Mouse (Mus musculus): ENCODE measurements at regions not wholly inside any gene's neighbourhood (a gene's known extent, or its start where the extent isn't known, plus 50 kb on each side); places are given as distances from the start of the nearest gene placed in this dataset.
"Not testable (repeated sequence)": the region's sequence is repeated elsewhere in the genome, so short reads cannot be mapped to it uniquely, and the experiment has no call there.

DNA sequence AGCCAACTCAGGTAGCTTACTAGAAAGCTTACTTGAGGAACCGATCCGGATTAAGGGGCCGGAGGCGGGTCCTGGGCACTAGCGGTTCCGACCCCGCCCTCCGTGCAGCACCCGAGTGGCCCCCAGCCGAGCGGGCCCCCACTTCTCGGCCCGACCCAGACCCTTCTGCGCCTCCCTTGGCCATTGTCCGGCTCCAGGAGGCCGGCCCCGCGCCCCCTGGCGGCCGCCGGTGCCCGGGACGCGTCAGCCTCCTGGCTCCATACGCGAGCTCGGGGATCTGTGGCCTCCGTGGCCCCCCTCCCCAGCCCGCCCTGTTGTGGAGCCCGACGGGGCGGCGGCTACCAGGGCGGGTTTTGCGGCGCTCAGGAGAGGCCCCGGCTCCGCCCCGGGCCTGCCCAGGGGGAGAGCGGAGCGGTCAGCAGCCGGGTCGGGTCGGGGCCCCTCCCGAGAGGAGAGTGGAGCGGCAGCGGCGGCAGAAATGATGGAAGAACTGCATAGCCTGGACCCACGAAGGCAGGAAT, 94.3 kb upstream of the Zfp986 start:
- not testable (repeated sequence) for H3K27ac ChIP-seq, H3K27me3 ChIP-seq, H3K36me3 ChIP-seq, H3K9me3 ChIP-seq, H3K9ac ChIP-seq, H3K4me1 ChIP-seq
- 1% methylated on average over 44 of the region's 49 CpGs for WGBS
- H3K4me2 ChIP-seq (replicated peaks), result peak overlapping the region; percentile 54
- peak overlapping the region; percentile 37 for H3K4me3 ChIP-seq
- peak; percentile 93 for ATAC-seq (ENCODE audit: low FRiP score, low read depth)

DNA sequence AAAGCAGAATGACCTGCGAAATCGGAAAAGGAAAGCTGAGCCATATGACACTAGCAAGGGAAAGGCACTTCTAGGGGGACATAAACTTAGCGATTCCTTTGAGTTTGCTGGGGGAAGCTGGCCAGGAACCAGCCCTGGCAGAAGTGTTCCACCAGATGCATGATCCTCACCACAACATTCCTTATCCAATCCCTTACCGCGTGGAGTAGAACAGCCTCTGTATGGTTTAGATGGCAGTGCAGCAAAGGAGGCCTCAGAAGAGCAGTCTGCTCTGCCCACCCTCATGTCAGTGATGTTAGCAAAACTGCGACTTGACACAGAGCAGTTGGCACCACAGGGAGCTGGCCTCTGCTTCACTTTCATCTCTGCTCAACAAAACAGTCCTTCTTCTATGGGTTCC, 93.7 kb upstream of the Zfp986 start:
- H3K9me3 ChIP-seq; ATAC-seq (ENCODE audit: low FRiP score, low read depth); H3K4me2 ChIP-seq (replicated peaks); H3K36me3 ChIP-seq; H3K4me1 ChIP-seq; H3K27me3 ChIP-seq; H3K27ac ChIP-seq; H3K4me3 ChIP-seq; H3K9ac ChIP-seq: not testable (repeated sequence)
- WGBS, result 21% methylated on average over 3 of the region's 6 CpGs

DNA sequence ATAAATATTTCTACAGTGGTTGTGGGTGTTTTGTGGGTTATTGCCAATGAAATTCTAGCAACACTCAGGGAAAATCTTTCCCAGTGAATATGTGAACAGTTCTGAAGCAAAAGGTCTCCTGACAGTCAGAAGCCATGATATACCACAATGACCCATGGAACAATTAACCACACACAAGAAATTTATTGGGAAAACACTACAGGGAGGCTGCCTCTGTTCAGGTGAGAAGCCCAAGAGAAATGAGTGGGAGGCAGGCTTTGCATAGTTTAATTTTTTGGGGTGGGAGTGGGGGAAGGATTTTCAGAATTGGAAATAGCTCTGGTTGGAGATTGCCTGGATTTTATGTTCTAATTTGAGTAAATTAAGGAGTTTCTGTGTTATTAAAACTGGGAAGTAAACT, 92.1 kb upstream of the Zfp986 start:
- H3K9ac ChIP-seq; H3K4me1 ChIP-seq; H3K27me3 ChIP-seq; H3K4me3 ChIP-seq; ATAC-seq (ENCODE audit: low FRiP score, low read depth); H3K9me3 ChIP-seq; H3K36me3 ChIP-seq; H3K4me2 ChIP-seq (replicated peaks); H3K27ac ChIP-seq: not testable (repeated sequence)

DNA sequence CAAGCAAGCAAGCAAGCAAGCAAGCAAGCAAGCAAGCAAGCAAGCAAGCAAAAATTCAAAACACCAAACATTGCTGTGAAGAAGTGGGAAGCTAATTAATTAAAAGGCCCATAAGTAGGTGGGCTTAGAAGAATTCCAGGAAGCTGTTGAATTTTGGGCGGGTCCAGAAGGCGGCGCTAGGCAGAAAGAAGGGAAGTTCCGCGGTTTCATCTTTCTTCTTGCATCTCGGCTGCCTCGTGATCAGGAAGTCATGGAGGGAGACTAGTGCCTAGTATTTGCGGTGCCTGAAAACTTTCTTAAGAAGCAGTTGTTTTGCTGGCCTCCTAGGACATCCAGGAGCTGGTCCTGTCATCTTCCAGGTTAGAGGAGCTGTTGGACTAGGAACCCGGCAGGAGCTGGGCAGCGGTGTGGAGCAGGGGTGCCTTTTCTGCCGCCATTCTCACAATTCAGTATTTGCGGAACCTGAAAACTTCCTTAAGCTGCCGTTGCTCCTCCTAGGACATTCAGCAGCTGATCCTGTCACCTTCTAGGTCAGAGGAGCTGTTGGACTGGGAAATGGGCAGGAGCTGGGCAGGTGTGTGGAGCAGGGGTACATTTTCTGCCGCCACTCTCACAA, 87.2 kb upstream of the Zfp986 start:
- not testable (repeated sequence) for H3K4me2 ChIP-seq (replicated peaks); ATAC-seq (ENCODE audit: low FRiP score, low read depth); H3K36me3 ChIP-seq; H3K27me3 ChIP-seq; H3K4me3 ChIP-seq; H3K27ac ChIP-seq; H3K9ac ChIP-seq; H3K4me1 ChIP-seq; H3K9me3 ChIP-seq
- no CpG with 5 or more reads among the region's 14 CpGs for WGBS

DNA sequence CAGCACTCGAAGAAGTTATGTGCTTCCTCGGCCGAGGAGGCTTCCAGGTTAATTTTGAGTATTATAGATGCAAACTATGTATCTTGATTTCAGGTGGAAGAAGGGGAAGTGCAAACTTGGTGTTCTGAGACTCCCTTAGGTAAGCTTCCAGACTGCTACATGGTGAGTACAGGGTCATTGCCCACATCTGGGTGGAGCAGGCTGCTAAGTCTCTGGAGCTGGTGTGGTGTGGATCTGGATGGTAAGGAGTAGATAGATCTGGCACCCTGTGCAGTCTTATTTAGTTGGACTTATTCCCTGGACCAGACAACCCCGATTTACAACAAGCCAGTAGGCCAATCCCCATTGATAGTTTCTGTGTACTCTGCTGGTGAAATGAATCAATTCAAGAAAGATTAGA, 53.9 kb upstream of the Zfp986 start:
- H3K9ac ChIP-seq; H3K36me3 ChIP-seq; H3K9me3 ChIP-seq; H3K4me1 ChIP-seq; H3K4me2 ChIP-seq (replicated peaks); H3K27me3 ChIP-seq; ATAC-seq (ENCODE audit: low FRiP score, low read depth); H3K4me3 ChIP-seq; H3K27ac ChIP-seq: not testable (repeated sequence)
- WGBS, result no CpG with 5 or more reads among the region's 4 CpGs

Data from limb, embryonic 13.5 days (tissue).